Mouse (Mus musculus): ENCODE data around the gene Chpf. TPM values are rescaled to one million over a fixed set of nuclear protein-coding genes. Genes with fewer than 3 reads are reported as not detected.

Chpf gene
- polyA plus RNA-seq, 1 experiment from 2014 or later: 42.1 TPM

DNA sequence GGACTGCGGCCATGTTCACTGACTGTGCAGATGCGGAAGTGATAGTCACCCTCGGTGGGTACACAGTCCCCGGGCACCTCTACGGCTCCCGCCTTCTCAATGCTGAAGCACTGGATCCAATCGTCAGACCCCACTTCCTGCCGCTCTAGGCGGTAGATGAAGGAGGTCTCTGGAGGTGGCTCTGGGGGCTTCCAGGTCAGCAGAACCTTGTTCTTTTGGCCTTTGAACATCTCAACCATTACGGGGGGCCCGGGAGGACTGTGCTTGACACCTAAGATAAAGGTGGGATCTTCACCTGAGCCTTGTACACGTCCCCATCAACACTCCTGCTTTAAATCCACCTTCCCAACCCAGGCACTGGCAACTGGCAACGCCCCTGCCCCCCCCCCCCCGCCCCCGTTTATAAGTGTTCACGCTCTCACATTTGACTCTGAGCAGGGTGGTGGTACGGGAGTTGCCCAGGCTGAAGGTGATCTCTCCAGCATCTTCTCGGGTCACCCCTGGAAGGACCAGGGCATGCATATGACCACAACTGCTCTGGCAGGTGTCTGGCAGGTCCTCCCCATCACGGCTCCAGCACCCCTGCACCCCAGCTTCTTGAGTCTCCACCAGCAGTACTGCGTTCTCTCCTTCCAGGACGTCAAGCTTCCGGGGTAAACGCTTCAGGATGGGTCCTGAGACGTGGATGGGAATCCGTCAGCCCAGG, 24.0 kb upstream of the Chpf start:
- no peak overlapping the region for H3K4me2 ChIP-seq (ENCODE audit: low read length)
- no peak overlapping the region for H3K27ac ChIP-seq (ENCODE audit: low read depth, low read length)
- no peak overlapping the region for H3K9ac ChIP-seq (ENCODE audit: low read depth, low read length)
- no peaks in the 10 kb centered on the region for H3K27me3 ChIP-seq (replicated peaks; ENCODE audit: control insufficient read depth, insufficient read depth, low read length)
- H3K9me3 ChIP-seq (ENCODE audit: control insufficient read depth, low read length): no peaks in the 10 kb centered on the region
- 87% methylated on average over 23 of the region's 25 CpGs for WGBS
- peaks cover 6% of the 10 kb centered on the region for H3K36me3 ChIP-seq (ENCODE audit: control insufficient read depth, insufficient read depth, low read length)
- no peak for ATAC-seq
- H3K4me1 ChIP-seq (ENCODE audit: control insufficient read depth, insufficient read depth, low read depth, low read length): peaks cover 18% of the 10 kb centered on the region
- no peak overlapping the region for H3K4me3 ChIP-seq (ENCODE audit: low read length)

DNA sequence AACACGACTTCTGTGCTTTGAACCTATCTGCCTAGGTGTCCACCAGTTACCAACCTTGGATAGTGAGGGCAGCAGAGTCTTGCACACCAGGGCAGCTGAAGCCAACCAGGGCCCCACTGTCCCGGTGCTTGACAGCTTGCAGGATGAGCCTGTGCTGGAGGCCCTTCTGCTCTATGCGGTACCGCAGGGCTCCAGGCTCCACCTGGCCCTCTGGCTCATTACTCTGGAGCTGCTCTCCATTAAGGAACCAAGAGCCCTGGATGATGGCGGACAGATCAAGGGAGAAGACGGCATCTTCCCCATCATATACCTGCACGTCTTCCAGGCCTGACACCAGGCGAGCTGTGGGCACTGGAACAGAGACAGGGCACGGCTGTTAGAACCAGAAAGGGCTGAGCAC, 22.8 kb upstream of the Chpf start:
- Histone ChIP-seq H3K4me3 (ENCODE audit: low read length) (no peak overlapping the region), H3K27me3 (replicated peaks; ENCODE audit: control insufficient read depth, insufficient read depth, low read length) (no peaks in the 10 kb centered on the region), H3K36me3 (ENCODE audit: control insufficient read depth, insufficient read depth, low read length) (peaks cover 6% of the 10 kb centered on the region), H3K4me2 (ENCODE audit: low read length) (no peak overlapping the region), H3K9me3 (ENCODE audit: control insufficient read depth, low read length) (no peaks in the 10 kb centered on the region), H3K27ac (ENCODE audit: low read depth, low read length) (no peak overlapping the region), H3K9ac (ENCODE audit: low read depth, low read length) (no peak overlapping the region), H3K4me1 (ENCODE audit: control insufficient read depth, insufficient read depth, low read depth, low read length) (peaks cover 11% of the 10 kb centered on the region)
- 93% methylated on average over 9 of the region's 9 CpGs for WGBS
- no peak for ATAC-seq

DNA sequence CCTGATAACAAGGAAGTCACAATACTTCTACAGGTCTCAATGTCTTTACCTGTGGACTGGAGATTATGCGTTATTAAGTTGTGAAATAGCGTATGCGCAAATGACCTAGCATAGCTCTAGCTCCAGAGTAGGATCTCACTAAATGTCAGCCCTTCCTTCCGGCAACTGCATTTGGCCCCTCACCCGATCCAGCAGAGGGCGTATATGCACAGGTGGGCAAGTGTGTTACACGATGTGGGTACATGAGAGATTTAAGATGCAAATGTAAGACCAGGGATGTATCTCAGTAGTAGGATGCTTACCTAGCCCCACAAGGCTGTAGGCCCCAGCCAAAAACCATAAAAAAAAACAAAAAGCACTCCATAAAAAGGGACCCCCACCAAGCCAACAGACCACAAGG, 20.3 kb upstream of the Chpf start:
- no peaks in the 10 kb centered on the region for H3K27me3 ChIP-seq (replicated peaks; ENCODE audit: control insufficient read depth, insufficient read depth, low read length)
- no peak overlapping the region for H3K4me2 ChIP-seq (ENCODE audit: low read length)
- no peak for ATAC-seq
- WGBS: 87% methylated on average over 7 of the region's 7 CpGs
- no peaks in the 10 kb centered on the region for H3K9me3 ChIP-seq (ENCODE audit: control insufficient read depth, low read length)
- H3K4me3 ChIP-seq (ENCODE audit: low read length): no peak overlapping the region
- peaks cover 6% of the 10 kb centered on the region for H3K36me3 ChIP-seq (ENCODE audit: control insufficient read depth, insufficient read depth, low read length)
- peaks cover 2% of the 10 kb centered on the region for H3K4me1 ChIP-seq (ENCODE audit: control insufficient read depth, insufficient read depth, low read depth, low read length)
- H3K27ac ChIP-seq (ENCODE audit: low read depth, low read length): no peak overlapping the region
- H3K9ac ChIP-seq (ENCODE audit: low read depth, low read length): no peak overlapping the region

DNA sequence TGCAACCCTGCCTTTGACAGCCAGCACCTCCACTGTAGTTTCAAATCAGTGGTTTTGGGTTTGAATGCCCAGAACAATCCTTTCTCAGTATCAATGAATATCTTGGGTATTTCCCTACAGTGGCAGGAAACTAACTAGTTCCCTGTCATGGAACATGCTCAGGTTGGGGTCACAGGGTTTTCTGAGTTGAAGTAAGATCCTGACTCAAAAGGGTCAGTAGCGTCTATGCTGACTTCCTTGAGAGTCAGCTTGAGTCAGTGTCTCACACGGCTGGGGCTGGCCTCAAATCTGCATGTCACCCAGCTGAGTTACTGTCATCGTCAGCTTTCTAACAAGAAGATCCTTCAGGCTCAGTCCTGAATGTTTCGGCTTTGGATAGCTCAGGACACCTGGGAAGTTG, 19.8 kb upstream of the Chpf start:
- H3K27ac ChIP-seq (ENCODE audit: low read depth, low read length): no peak overlapping the region
- no peaks in the 10 kb centered on the region for H3K27me3 ChIP-seq (replicated peaks; ENCODE audit: control insufficient read depth, insufficient read depth, low read length)
- no peaks in the 10 kb centered on the region for H3K9me3 ChIP-seq (ENCODE audit: control insufficient read depth, low read length)
- H3K9ac ChIP-seq (ENCODE audit: low read depth, low read length): no peak overlapping the region
- H3K4me3 ChIP-seq (ENCODE audit: low read length): no peak overlapping the region
- H3K4me1 ChIP-seq (ENCODE audit: control insufficient read depth, insufficient read depth, low read depth, low read length): no peaks in the 10 kb centered on the region
- 93% methylated on average over 4 of the region's 4 CpGs for WGBS
- ATAC-seq: no peak
- H3K4me2 ChIP-seq (ENCODE audit: low read length): no peak overlapping the region
- H3K36me3 ChIP-seq (ENCODE audit: control insufficient read depth, insufficient read depth, low read length): peaks cover 6% of the 10 kb centered on the region

DNA sequence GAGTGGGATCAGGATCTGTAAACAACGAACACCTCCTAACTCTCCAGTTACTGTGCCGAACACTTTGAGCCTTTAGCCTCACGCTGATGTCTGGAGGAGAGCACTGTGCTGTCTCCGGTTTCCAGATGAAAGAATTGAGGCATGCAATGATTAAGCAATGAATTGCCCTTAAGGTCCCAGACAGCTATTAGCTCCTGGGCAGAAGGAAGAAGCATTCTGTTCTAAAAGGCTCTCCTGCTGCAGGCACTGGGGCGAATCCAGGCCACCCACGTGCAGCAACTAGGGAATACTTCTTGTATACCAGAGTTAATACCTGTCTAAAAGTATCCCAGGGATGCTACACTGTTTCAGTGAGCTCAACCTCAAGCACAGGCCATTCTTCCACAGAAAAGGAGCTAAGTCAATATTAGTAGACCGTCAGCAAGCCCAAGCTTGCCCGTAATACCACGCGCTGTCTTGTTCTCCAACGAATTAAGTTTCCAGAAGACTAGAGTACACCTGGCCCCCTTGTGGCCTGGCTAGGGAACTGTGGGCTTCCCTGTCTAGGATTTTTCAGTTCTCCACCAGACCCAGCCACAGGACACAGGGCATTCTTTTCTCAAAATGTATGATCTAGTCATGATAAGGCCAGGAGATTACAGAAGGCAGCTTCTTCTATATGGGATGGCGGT, 15.9 kb upstream of the Chpf start:
- Histone ChIP-seq H3K4me2 (ENCODE audit: low read length) (no peak overlapping the region), H3K9ac (ENCODE audit: low read depth, low read length) (no peak overlapping the region), H3K27ac (ENCODE audit: low read depth, low read length) (no peak overlapping the region), H3K36me3 (ENCODE audit: control insufficient read depth, insufficient read depth, low read length) (no peaks in the 10 kb centered on the region; the same call in none of the 2 replicates), H3K4me1 (ENCODE audit: control insufficient read depth, insufficient read depth, low read depth, low read length) (no peaks in the 10 kb centered on the region), H3K9me3 (ENCODE audit: control insufficient read depth, low read length) (no peaks in the 10 kb centered on the region), H3K4me3 (ENCODE audit: low read length) (no peak overlapping the region), H3K27me3 (replicated peaks; ENCODE audit: control insufficient read depth, insufficient read depth, low read length) (no peaks in the 10 kb centered on the region)
- ATAC-seq: 0 out of 2 replicates have a peak, but pooled peaks have one; percentile 28
- WGBS: 45% methylated on average over 12 of the region's 12 CpGs

DNA sequence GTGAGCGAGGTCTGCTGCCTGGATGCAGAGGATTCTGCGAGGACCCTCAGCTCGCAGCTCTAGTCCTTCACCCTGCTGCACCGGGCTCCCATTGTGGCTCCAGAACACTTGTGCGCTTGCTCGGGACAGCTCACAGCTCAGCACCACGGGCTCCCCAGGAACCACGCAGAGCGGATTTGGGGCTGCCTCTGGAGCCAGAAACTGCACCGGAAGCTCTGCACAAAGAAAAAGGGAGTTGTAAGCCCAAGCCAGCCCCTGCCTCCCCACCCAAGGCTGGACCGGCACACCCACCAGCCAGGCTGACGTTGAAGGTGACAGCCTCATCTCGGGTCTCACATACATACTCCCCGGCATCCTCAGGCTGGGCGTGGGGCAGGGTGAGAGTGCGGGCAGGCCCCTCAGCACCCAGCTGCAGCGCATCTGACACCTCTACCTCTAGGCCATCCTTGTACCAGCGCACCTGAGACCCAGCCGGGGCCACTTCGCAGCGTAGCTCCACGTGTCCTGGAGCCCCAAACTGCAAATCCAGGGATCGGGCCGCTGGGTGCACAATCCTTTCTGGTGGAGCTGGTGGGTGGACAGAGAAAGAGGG, 13.6 kb upstream of the Chpf start:
- no peak overlapping the region for H3K4me2 ChIP-seq (ENCODE audit: low read length)
- H3K36me3 ChIP-seq (ENCODE audit: control insufficient read depth, insufficient read depth, low read length): no peaks in the 10 kb centered on the region; the same call in 1 of the 2 replicates
- H3K4me1 ChIP-seq (ENCODE audit: control insufficient read depth, insufficient read depth, low read depth, low read length): peaks cover 5% of the 10 kb centered on the region; the same call in 1 of the 2 replicates
- H3K9ac ChIP-seq (ENCODE audit: low read depth, low read length): no peak overlapping the region
- WGBS: 35% methylated on average over 24 of the region's 24 CpGs
- no peak overlapping the region for H3K27ac ChIP-seq (ENCODE audit: low read depth, low read length)
- H3K4me3 ChIP-seq (ENCODE audit: low read length): no peak overlapping the region
- peaks cover 13% of the 10 kb centered on the region for H3K27me3 ChIP-seq (replicated peaks; ENCODE audit: control insufficient read depth, insufficient read depth, low read length)
- no peak for ATAC-seq
- no peaks in the 10 kb centered on the region for H3K9me3 ChIP-seq (ENCODE audit: control insufficient read depth, low read length)

DNA sequence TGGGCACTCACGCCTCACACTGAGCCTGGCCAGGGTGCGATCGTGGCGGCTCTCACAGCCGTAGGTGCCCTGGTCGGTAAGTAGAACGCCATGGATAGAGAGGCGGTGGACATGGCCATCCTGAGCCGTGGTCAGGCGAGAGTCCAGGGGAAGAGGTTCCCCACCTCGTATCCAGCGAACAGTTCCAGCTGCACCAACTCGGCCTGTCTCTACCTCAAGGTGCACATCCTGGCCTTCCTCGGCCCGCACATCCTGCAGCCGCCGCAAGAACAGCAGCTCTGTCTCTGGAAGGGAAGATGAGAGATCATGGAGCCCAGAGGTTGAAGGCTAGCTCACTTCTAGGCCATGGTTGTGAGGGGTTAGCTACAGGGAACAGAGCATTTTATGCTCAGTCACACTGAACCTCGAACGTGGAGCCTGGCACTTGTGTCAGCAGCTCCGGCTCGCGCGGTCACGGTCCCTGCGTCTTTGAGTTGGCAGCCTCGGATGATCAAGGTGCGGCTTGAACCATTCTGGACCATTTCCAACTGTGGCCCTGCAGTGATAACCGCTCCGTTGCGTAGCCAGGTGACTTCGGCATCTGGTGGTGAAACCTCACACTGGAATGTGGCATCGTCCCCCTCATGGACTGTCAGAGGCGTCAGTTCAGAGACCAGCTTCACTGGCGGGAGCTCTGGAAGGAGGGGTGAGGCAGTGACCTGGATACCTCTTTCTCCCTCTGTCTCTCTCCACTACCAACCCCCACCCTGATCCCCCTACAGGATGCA, 11.9 kb upstream of the Chpf start:
- Histone ChIP-seq H3K4me3 (ENCODE audit: low read length) (no peak overlapping the region), H3K27me3 (replicated peaks; ENCODE audit: control insufficient read depth, insufficient read depth, low read length) (peaks cover 13% of the 10 kb centered on the region)
- WGBS: 84% methylated on average over 34 of the region's 34 CpGs

DNA sequence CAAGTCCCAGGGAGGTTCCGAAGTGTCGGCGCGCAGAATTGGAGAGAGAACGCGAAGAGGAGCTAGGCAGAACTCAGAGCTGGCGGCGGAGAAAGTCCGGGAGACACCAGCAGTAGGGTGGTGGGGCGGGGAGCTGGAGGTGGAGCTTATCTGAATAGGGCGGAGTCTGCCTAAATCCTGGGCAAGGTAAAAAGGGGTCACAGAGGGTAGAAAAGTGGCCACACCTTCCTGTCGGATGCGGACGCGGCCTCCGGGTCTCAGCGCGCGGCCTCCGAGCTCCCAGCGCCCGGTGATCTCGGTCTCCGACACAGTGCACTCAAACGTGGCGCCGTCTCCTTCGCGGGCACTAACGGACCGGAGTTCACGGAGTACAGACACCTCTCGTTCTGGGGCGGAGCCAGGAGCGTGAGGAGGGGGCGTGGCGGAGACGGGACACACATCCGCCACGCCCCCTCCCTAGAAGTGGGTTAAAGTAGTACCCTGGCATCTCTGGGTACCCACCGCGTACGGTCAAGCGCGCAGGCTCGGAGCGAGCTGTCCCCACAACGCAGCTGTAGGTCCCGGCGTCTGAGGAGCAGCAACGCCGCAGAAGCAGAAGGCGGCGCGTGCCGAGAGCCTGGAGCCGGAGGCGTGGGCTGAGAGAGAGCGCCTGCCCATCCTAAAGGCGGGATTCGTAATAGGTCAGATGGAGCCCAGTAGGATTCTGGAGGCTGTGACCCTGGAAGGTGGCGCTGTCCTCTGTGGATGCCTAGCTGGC, 8.5 kb upstream of the Chpf start:
- H3K27ac ChIP-seq (ENCODE audit: low read depth, low read length): no peak overlapping the region
- H3K4me2 ChIP-seq (ENCODE audit: low read length): peak overlapping the region; percentile 91
- peaks cover 24% of the 10 kb centered on the region for H3K27me3 ChIP-seq (replicated peaks; ENCODE audit: control insufficient read depth, insufficient read depth, low read length)
- peaks cover 12% of the 10 kb centered on the region for H3K4me1 ChIP-seq (ENCODE audit: control insufficient read depth, insufficient read depth, low read depth, low read length)
- under 1% methylated on average over 58 of the region's 62 CpGs for WGBS
- no peaks in the 10 kb centered on the region for H3K9me3 ChIP-seq (ENCODE audit: control insufficient read depth, low read length)
- H3K36me3 ChIP-seq (ENCODE audit: control insufficient read depth, insufficient read depth, low read length): peaks cover 17% of the 10 kb centered on the region
- ATAC-seq: peak; percentile 82
- peak overlapping the region; percentile 55 for H3K4me3 ChIP-seq (ENCODE audit: low read length)
- H3K9ac ChIP-seq (ENCODE audit: low read depth, low read length): peak overlapping the region; percentile 58

More for the DNA sequence above, 11.9 kb upstream of the Chpf start:
- Histone ChIP-seq H3K9me3 (ENCODE audit: control insufficient read depth, low read length) (no peaks in the 10 kb centered on the region), H3K36me3 (ENCODE audit: control insufficient read depth, insufficient read depth, low read length) (no peaks in the 10 kb centered on the region; the same call in 1 of the 2 replicates), H3K9ac (ENCODE audit: low read depth, low read length) (no peak overlapping the region), H3K4me1 (ENCODE audit: control insufficient read depth, insufficient read depth, low read depth, low read length) (peaks cover 12% of the 10 kb centered on the region), H3K4me2 (ENCODE audit: low read length) (no peak overlapping the region), H3K27ac (ENCODE audit: low read depth, low read length) (no peak overlapping the region)
- no peak for ATAC-seq
